Mouse (Mus musculus): ENCODE measurements around the gene Bst1.

DNA sequence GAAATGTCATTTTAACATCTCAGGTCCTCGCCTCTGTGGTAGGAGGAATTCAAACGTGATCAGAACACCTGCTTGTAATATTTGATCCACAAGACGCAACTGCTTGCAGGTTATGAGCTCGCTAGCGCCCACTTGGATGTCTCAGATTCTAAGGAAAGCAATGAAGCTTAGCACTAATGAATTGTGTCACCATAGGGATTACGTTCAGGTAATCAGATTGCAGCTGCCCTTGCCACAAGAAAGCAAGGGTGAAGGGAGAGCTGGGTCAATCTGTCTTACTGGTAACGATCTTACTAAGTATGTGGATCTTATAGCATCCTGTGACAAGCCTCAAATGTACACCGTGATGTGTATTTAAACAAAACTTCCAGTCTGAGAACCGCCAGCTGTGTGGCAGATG is 8.7 kb downstream of the Bst1 start:
- no peak for TF ChIP-seq CTCF (IDR thresholded peaks at IDR 0.05; ENCODE audit: borderline replicate concordance, insufficient read depth, low read length)
- no peak for TF ChIP-seq POLR2A (IDR thresholded peaks at IDR 0.05; ENCODE audit: low read depth, low read length)
